Mouse (Mus musculus) midbrain, embryonic 15.5 days (tissue): ENCODE data around the gene Coro6. TPM values are rescaled to one million over a fixed set of nuclear protein-coding genes. Genes with fewer than 3 reads are reported as not detected.

Source experiments
- ATAC-seq: fragments of 200-750 bp; cut with Nextera tagmentation; replicated peaks from 2 replicates; pipeline ENCODE4 v1.8.0; 2017; ENCODE audit warnings: moderate TSS enrichment
- H3K27ac ChIP-seq: fragments of 300-500 bp; sonication (generic); 2 replicates; pipeline ENCODE4 v1.5.1; 2015; ENCODE audit warnings: mild to moderate bottlenecking, inconsistent platforms
- H3K27me3 ChIP-seq: fragments of 300-500 bp; sonication (generic); replicated peaks from 2 replicates; pipeline ENCODE4 v1.6.1; 2015; ENCODE audit warnings: inconsistent platforms
- H3K36me3 ChIP-seq: fragments of 300-500 bp; sonication (generic); replicated peaks from 2 replicates; pipeline ENCODE4 v1.6.1; 2015; ENCODE audit warnings: inconsistent platforms
- H3K4me1 ChIP-seq: fragments of 300-500 bp; sonication (generic); 2 replicates; pipeline ENCODE4 v1.6.1; 2015; ENCODE audit warnings: inconsistent platforms
- H3K4me2 ChIP-seq: fragments of 300-500 bp; sonication (generic); 2 replicates; pipeline ENCODE4 v1.6.1; 2015; ENCODE audit warnings: inconsistent platforms, mild to moderate bottlenecking, moderate library complexity
- H3K4me3 ChIP-seq: fragments of 300-500 bp; sonication (generic); 2 replicates; pipeline ENCODE4 v1.5.1; 2015; ENCODE audit warnings: mild to moderate bottlenecking, inconsistent platforms
- H3K9ac ChIP-seq: fragments of 300-500 bp; sonication (generic); 2 replicates; pipeline ENCODE4 v1.6.1; 2015; ENCODE audit warnings: mild to moderate bottlenecking, inconsistent platforms
- H3K9me3 ChIP-seq: fragments of 300-500 bp; sonication (generic); 2 replicates; pipeline ENCODE4 v1.6.1; 2016; ENCODE audit warnings: inconsistent platforms
- WGBS: fragments of 180-500 bp; shearing (Covaris S2); methylation state at CpG from one replicate; pipeline ENCODE4 v1.1.7; 2015; ENCODE audit warnings: mixed read lengths; 5-methylcytosine and 5-hydroxymethylcytosine counted together
- polyA plus RNA-seq: library from polyadenylated mRNA; unstranded; fragments of >200 nt; fragmentation: Nextera tagmentation; extraction: Ambion mirVana; gene quantifications from 2 replicates; pipeline ENCODE4 v1.2.1, GENCODE M21; 2015

Gene Coro6
- polyA plus RNA-seq, 1 experiment from 2014 or later = 0.39 TPM

DNA sequence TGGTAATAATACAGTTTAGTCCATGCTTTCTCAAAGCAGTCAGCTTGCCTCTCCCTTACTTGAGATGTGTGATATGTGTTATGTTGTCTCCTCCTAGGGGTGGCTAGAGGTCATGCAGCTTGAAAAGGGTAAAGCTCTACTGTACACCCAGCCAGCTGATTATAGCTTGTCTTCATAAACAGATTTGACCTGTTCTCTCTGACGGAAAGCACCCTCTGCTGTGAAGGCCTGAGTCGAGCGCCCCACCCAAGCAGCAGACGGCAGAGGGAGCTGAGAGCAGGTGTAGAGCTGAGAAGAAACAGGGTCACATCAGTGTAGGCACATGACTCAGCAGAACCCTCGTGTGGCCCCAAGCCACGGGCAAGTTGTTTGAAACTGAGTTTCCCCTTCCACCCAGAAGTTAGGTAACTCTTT lies 15.6 kb upstream of the Coro6 start:
- 70% methylated on average over 6 of the region's 6 CpGs for WGBS
- no peaks in the 10 kb centered on the region for H3K27me3 ChIP-seq

DNA sequence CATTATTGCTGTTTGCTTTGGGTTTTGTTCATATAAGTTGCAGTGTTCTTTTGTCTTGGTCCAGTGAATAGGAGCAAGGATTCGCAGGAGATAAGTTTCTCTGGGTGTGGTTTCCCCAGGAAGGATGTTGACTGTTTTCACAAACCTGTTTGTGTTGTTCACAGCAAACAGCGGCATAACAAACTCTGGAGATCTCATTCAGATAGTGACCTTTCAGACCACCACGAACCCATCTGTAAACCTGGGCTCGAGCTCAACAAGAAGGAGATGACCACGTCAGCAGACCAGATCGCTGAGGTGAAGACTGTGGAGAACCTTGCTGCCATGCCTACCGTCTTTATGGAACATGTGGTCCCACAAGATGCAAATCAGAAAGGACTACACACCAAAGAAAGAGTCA lies 13.0 kb upstream of the Coro6 start:
- Histone ChIP-seq H3K4me1 (no peaks in the 10 kb centered on the region), H3K9ac (no peak overlapping the region), H3K36me3 (peaks cover under 1% of the 10 kb centered on the region; the same call in 1 of the 2 replicates), H3K4me2 (no peak overlapping the region), H3K27me3 (no peaks in the 10 kb centered on the region), H3K27ac (no peak overlapping the region), H3K9me3 (no peaks in the 10 kb centered on the region), H3K4me3 (no peak overlapping the region)
- 97% methylated on average over 7 of the region's 7 CpGs for WGBS
- ATAC-seq = no peak

More for the DNA sequence above, 15.6 kb upstream of the Coro6 start:
- H3K36me3 ChIP-seq = peaks cover 11% of the 10 kb centered on the region; the same call in 1 of the 2 replicates
- no peaks in the 10 kb centered on the region for H3K4me1 ChIP-seq
- no peak for ATAC-seq
- no peaks in the 10 kb centered on the region for H3K9me3 ChIP-seq
- no peak overlapping the region for H3K9ac ChIP-seq
- no peak overlapping the region for H3K4me2 ChIP-seq
- no peak overlapping the region for H3K4me3 ChIP-seq
- H3K27ac ChIP-seq = no peak overlapping the region

DNA sequence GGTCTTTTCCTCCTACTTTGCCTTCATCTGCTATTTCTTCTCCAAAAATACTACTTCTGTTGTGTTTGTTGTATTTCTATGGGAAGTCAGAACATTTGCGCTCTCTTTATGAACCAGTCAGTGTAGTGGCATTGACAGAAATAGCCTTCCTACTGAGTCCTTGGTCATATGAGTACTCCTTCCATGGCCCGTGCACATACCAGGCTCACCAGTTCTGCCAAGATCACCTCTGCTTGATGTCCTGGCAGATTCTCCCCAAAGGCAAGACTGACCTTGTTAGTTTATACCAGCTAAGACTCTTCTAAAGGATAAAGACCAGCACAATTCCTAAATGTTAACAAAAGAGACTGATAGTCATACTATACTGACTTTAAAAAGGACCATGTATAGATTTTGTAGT lies 10.5 kb upstream of the Coro6 start:
- Histone ChIP-seq H3K4me3 (no peak overlapping the region), H3K27me3 (no peaks in the 10 kb centered on the region), H3K9me3 (no peaks in the 10 kb centered on the region), H3K9ac (no peak overlapping the region), H3K4me2 (no peak overlapping the region), H3K27ac (no peak overlapping the region), H3K4me1 (no peaks in the 10 kb centered on the region), H3K36me3 (peaks cover 6% of the 10 kb centered on the region; the same call in 1 of the 2 replicates)
- no peak for ATAC-seq
- 98% methylated on average over 2 of the region's 2 CpGs for WGBS

DNA sequence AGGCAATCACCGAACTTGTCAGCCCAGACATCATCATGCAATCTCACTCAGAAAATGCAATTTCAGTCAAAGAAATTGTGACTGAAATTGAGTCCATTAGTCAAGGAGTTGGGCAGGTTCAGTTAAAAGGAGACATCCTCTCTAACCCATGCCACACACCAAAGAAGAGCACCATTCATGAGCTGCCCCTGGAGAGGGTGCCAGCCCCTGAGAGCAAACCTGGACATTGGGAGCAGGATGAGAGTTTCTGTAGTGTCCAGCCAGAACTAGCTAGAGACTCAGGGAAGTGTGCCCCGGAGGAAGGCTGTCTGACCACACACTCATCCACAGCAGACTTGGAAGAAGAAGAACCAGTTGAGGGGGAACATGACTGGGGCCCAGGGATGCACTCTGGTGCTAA lies 8.8 kb upstream of the Coro6 start:
- Histone ChIP-seq H3K36me3 (peaks cover 6% of the 10 kb centered on the region; the same call in 1 of the 2 replicates), H3K27ac (no peak overlapping the region)
- 89% methylated on average over 2 of the region's 2 CpGs for WGBS

DNA sequence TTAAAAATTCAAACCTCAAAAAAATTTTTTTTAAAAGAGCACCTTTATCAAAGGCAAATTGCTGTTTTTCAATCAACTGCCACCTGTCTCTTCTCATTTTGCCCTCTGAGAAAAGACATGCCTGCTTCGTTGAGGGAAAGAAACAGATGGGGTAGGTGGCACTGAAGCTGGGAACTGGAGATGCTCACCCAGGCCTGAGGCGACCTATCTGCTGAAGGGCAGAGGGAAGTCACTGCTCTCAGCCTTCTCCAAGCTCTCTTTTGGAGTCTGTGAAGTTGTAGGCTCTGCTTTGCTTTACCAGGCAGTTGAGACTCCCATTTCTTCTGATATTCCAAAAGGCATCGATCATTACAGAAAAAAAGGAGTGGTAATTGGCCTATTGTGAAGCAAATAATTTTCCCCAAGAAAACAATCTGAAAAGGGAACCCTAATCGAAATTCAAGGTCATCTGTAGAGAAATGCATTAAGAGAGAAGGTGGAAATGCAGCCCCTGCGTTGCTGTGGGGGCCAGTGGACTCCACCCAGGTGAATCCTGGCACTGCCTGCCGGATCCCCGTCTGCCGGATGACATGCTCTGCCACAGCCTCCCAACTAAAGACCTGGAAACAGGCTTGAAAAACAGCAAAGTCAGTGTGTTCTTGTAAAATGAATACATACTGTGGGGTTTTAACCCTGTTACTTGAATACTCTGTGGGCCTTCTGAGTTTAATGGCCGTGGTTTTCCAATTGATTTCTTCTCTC lies 6.3 kb upstream of the Coro6 start:
- Histone ChIP-seq H3K27me3 (peaks cover 2% of the 10 kb centered on the region; the same call in 1 of the 2 replicates), H3K4me2 (no peak overlapping the region), H3K4me3 (no peak overlapping the region), H3K4me1 (no peaks in the 10 kb centered on the region), H3K9ac (no peak overlapping the region), H3K36me3 (peaks cover 6% of the 10 kb centered on the region; the same call in 1 of the 2 replicates), H3K27ac (no peak overlapping the region), H3K9me3 (no peaks in the 10 kb centered on the region)
- 86% methylated on average over 9 of the region's 9 CpGs for WGBS
- no peak for ATAC-seq

More for the DNA sequence above, 8.8 kb upstream of the Coro6 start:
- H3K27me3 ChIP-seq = no peaks in the 10 kb centered on the region
- H3K4me2 ChIP-seq = no peak overlapping the region
- no peak overlapping the region for H3K4me3 ChIP-seq
- no peaks in the 10 kb centered on the region for H3K4me1 ChIP-seq
- H3K9me3 ChIP-seq = no peaks in the 10 kb centered on the region
- H3K9ac ChIP-seq = no peak overlapping the region
- ATAC-seq = no peak

DNA sequence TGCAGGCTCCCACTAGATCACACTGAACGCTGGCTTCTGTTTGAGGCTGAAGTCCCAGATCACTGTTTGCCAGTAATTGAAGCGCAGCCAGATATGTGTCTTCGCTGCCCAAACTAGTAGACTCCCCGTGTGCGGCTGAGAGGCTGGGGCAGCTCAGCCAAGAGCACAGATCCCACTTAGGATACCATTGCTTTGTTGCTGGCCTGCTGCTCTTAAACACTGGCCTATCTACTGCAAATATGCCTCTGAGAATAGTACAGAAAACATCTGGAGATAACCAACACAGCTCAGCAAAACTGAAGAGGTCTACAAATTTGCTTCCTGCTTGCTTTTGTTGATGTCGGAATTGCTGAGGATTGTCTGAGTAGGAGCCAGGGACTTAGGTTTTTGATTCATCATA lies 5.3 kb upstream of the Coro6 start:
- H3K4me1 ChIP-seq = peaks cover 1% of the 10 kb centered on the region
- no peak overlapping the region for H3K27ac ChIP-seq
- no peak overlapping the region for H3K4me2 ChIP-seq
- H3K27me3 ChIP-seq = peaks cover 7% of the 10 kb centered on the region; the same call in 1 of the 2 replicates
- ATAC-seq = no peak
- peaks cover 6% of the 10 kb centered on the region; the same call in 1 of the 2 replicates for H3K36me3 ChIP-seq
- H3K4me3 ChIP-seq = no peak overlapping the region
- 82% methylated on average over 6 of the region's 6 CpGs for WGBS
- no peak overlapping the region for H3K9ac ChIP-seq
- H3K9me3 ChIP-seq = no peaks in the 10 kb centered on the region

DNA sequence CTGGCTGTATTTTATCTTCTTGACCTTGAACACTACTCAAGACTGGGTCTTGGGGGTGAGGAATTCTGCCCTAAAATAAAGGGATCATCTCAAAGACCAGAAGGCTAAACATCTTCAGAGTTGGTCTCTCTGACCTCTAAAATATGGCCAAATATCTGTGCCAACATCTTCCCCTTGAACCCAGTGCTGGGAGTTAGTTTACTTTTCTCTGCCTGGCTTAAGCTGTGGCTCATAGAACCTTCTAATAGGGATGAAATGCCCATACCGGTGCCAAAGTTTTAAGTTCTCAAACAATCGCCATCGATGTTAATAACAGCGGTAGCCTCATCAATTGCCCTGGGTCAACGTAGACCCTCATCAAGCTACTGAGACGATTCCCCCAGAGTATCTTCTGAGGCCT lies 355 bp upstream of the Coro6 start:
- Histone ChIP-seq H3K36me3 (no peaks in the 10 kb centered on the region), H3K4me1 (peaks cover 14% of the 10 kb centered on the region), H3K9me3 (no peaks in the 10 kb centered on the region), H3K4me2 (peak overlapping the region; percentile 98), H3K4me3 (peak overlapping the region; percentile 53), H3K27me3 (peaks cover 39% of the 10 kb centered on the region), H3K9ac (peak overlapping the region; percentile 54), H3K27ac (no peak overlapping the region)
- 7% methylated on average over 6 of the region's 6 CpGs for WGBS
- ATAC-seq = 0 out of 2 replicates have a peak, but pooled peaks have one; percentile 3

DNA sequence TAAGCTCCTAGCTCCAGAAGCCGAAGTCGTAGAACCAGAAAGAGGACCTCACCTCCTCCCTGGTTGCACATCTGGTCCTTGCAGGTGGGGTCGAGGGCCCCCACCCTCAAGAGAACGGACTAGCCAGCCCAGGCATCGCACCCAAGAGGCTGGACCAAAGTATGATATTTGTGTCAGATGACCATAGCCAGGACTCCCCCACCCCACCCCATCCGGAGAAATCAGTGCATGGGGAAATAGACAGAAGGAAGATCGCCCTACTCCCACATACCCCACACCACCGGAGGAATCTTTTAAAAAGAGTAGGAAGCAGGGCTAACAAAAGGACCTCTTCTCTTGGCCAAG lies 862 bp downstream of the Coro6 start:
- Histone ChIP-seq H3K9me3 (no peaks in the 10 kb centered on the region), H3K9ac (no peak overlapping the region), H3K36me3 (no peaks in the 10 kb centered on the region), H3K4me1 (peaks cover 17% of the 10 kb centered on the region), H3K4me3 (peak overlapping the region; percentile 53; the same call in 1 of the 2 replicates), H3K27me3 (peaks cover 51% of the 10 kb centered on the region), H3K27ac (no peak overlapping the region), H3K4me2 (peak overlapping the region; percentile 98)
- ATAC-seq = no peak
- 42% methylated on average over 8 of the region's 8 CpGs for WGBS

DNA sequence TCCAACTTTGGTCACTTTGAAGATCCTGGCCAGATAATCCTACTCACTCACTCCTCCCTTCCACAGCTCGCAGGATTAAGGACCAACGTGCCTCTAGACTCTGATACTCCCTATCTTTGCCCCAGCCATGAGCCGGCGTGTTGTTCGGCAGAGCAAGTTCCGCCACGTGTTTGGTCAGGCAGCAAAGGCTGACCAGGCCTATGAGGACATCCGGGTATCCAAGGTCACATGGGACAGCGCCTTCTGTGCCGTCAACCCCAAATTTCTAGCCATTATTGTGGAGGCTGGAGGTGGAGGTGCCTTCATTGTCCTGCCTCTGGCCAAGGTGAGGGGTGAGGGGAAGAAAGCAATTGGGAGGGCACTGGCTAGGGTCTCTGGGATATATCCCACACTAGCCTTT lies 1.6 kb downstream of the Coro6 start:
- Histone ChIP-seq H3K4me1 (peaks cover 17% of the 10 kb centered on the region), H3K27me3 (peaks cover 51% of the 10 kb centered on the region), H3K4me3 (no peak overlapping the region), H3K36me3 (no peaks in the 10 kb centered on the region), H3K9me3 (no peaks in the 10 kb centered on the region), H3K4me2 (no peak overlapping the region), H3K9ac (no peak overlapping the region), H3K27ac (no peak overlapping the region)
- no peak for ATAC-seq
- 73% methylated on average over 10 of the region's 10 CpGs for WGBS

DNA sequence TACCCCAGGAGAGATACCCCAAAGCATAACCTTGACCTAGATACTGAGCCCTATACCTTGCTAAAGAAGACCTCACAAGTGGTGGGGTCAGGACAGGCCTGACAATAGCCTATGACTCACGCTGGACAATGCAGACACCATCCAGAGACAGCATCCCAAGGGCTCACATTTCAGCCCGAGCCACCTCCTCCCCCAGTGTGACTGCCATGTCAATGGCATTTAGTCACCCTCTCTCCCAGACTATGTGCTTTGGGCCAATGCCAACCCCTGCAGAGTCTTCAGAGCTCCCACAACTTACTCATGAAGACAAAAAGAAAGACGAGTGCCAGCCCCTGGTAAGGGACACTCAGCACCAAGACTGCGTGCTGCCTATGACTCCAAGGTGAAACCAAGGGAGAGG lies 2.5 kb downstream of the Coro6 start:
- WGBS = 44% methylated on average over 4 of the region's 4 CpGs
- no peaks in the 10 kb centered on the region for H3K9me3 ChIP-seq
- H3K27me3 ChIP-seq = peaks cover 51% of the 10 kb centered on the region
- H3K9ac ChIP-seq = no peak overlapping the region
- H3K27ac ChIP-seq = no peak overlapping the region
- no peaks in the 10 kb centered on the region for H3K36me3 ChIP-seq
- H3K4me1 ChIP-seq = peaks cover 17% of the 10 kb centered on the region
- no peak overlapping the region for H3K4me2 ChIP-seq
- ATAC-seq = no peak
- H3K4me3 ChIP-seq = no peak overlapping the region

DNA sequence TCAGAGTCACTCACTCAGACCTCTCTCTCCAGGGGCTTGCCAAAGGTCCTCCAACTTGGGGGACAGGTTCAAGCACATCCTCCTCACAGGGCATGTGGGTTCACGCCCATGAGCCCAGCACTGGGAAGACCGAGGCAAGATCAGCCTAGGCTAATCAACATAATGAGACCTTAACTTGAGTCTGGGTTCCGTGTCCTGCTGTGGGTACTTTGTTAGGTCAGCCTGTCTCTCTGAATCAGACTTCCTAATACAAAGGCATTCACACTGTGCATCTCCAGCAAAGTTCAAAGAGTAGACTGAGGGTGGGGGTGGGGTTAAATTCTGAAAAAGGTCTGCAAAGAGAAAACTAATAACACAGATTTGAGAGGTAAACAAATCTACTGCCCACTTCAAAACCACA lies 2.9 kb downstream of the Coro6 start:
- H3K27me3 ChIP-seq = peaks cover 51% of the 10 kb centered on the region
- WGBS = 56% methylated on average over 3 of the region's 3 CpGs

DNA sequence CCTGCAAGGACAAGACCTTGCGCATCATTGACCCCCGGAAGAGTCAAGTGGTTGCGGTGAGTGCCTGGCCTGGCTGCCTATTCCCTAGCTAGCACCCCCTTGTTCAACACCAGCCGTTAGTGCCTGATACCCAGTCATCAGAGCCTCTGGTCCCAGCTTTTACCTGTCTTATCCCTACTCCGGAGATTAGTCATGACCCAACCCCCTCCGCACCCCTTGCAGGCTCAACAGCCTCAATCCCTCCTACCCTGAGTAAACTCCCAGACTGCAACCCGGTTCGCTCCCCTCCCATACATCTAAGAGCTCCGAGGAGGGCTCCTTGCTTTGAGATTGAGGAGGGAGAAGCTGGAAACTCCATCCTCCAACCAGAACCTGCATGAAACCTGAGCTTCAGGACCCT lies 4.3 kb downstream of the Coro6 start:
- Histone ChIP-seq H3K4me1 (peaks cover 17% of the 10 kb centered on the region), H3K9ac (no peak overlapping the region), H3K27me3 (peaks cover 44% of the 10 kb centered on the region), H3K36me3 (peaks cover 9% of the 10 kb centered on the region; the same call in 1 of the 2 replicates), H3K9me3 (no peaks in the 10 kb centered on the region), H3K4me3 (no peak overlapping the region), H3K27ac (no peak overlapping the region), H3K4me2 (no peak overlapping the region)
- WGBS = 40% methylated on average over 9 of the region's 9 CpGs
- ATAC-seq = no peak

More for the DNA sequence above, 2.9 kb downstream of the Coro6 start:
- no peak overlapping the region for H3K9ac ChIP-seq
- H3K4me3 ChIP-seq = no peak overlapping the region
- no peaks in the 10 kb centered on the region for H3K36me3 ChIP-seq
- H3K9me3 ChIP-seq = no peaks in the 10 kb centered on the region
- no peak overlapping the region for H3K4me2 ChIP-seq
- no peak overlapping the region for H3K27ac ChIP-seq
- peaks cover 17% of the 10 kb centered on the region for H3K4me1 ChIP-seq
- no peak for ATAC-seq

DNA sequence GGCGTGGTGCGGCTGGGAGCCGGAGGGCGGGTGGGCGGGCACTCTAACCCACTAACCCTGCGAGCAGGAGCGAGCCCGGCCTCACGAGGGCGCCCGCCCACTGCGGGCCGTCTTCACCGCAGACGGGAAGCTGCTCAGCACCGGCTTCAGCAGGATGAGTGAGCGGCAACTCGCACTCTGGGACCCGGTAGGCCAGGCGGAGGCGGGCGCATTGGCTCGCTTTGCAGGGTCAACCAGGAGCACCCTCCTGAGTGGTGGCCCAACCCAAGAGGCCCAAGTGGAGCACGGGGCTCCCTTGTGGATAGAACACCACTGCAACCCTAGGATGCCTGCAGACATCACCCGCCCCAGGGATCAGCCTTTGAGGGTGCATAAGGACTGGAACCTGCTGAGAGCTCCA lies 4.9 kb downstream of the Coro6 start:
- no peak for ATAC-seq
- Histone ChIP-seq H3K4me3 (no peak overlapping the region), H3K36me3 (peaks cover 14% of the 10 kb centered on the region; the same call in 1 of the 2 replicates), H3K9me3 (no peaks in the 10 kb centered on the region), H3K4me2 (no peak overlapping the region), H3K27ac (no peak overlapping the region), H3K27me3 (peaks cover 44% of the 10 kb centered on the region), H3K9ac (no peak overlapping the region), H3K4me1 (peaks cover 13% of the 10 kb centered on the region)
- WGBS = 4% methylated on average over 25 of the region's 25 CpGs
